Mouse (Mus musculus) Muller cell, postnatal 12 days (primary cell): ENCODE measurements around the gene Lrg1.
"Not testable (repeated sequence)": the region's sequence is repeated elsewhere in the genome, so short reads cannot be mapped to it uniquely, and the experiment has no call there.

ENCODE experiments used
- DNase-seq: peaks from one replicate; pipeline ENCODE4 v3.0.0-alpha.2; 2015; ENCODE audit errors: inconsistent ontology term

Lrg1 gene

DNA sequence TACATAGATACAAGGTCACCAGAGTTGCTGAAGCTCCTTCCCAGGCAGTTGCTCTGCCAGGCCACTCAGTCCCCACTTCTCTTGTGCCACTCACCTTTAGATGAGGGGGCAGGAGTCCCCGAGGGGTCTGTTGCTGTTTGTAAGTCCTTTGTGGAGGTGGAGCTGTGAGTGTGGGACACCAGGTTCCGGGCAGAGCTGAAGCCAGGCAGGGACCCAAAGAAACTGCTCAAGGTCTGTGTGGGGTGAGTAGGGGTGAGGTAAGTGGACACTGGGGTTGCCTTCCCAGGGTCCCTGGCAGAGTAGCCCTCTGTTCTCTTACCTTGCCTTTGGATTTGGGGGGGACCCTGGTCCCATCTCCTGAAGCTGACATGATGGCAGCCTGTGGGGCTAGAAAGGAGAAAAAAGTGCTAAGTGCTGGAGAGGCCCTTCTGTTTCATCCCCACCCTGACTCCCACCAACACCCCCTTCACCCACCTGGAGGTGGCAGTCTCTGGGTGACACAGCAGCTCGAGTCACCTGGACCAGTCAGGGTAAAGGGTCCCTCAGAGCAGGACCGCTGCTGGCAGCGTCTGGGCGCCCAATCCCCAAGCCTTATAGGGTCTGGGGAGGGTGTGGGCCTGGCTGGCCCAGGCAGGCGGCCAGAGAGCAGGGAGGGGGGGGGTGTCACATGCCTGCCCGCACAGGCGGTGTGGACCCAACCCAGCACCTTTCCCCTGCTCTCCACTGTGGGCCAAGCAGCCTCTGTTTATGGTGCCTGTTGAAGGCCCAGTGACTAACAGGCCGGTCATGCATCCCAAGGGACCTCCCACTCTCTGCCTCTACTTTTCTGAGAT, 12.4 kb downstream of the Lrg1 start, which contains the start of gene Plin4:
Gene Plin4, minus strand, starts transcription at position 585 of the 833 bp plus-strand sequence.
- peak; percentile 54 for DNase-seq

GRCm38 (mm10) chr17:56108334-56109044, 13.3 kb downstream of the Lrg1 start:
- DNase-seq: peak; percentile 55

DNA sequence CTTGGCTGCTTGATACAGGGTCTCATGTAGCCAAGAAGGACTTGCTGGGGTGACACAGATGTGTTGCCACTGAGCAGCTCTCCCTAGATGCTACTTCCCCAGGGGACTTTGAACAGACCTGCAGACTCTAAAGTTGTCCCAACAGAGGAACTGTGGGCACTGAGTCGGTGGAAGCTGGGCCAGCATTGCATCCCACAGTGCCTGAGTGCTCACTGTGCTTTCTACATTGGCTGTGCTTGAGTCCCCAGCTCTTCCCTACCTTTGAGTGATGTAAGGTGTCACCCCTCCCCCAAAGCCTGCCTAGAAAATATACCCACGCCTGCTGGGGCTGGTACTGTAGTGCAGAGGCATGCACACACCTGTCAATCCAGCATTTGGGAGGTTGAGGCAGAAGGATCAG, 14.1 kb downstream of the Lrg1 start:
- DNase-seq: no peak

DNA sequence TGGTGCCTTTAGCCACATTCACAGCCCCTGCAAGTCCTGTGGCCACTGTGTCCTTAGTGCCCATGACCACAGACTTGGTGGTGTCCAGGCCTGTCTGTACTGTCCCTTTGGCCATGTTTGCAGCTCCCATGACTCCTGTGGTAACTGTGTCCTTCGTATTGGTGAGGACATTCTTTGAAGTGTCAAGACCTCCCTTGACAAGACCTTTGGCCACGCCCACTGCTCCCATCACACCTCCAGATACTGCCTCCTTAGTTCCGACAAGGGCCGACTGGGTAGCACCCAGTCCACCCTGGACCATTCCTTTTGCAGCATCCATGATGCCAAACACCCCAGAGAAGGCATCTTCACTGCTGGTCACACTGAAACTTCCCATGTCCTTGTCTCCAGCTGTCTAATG, 14.8 kb downstream of the Lrg1 start:
- no peak for DNase-seq

GRCm38 (mm10) chr17:56106436-56106835, 15.4 kb downstream of the Lrg1 start:
- not testable (repeated sequence) for DNase-seq

- not testable (repeated sequence) for DNase-seq
These were observed 17.0 kb downstream of the Lrg1 start for GRCm38 (mm10) chr17:56104821-56105220.

GRCm38 (mm10) chr17:56103465-56104285, 18.1 kb downstream of the Lrg1 start:
- DNase-seq: no peak

GRCm38 (mm10) chr17:56102927-56103326, 18.9 kb downstream of the Lrg1 start:
- no peak for DNase-seq

- DNase-seq: no peak
These were observed 19.6 kb downstream of the Lrg1 start for GRCm38 (mm10) chr17:56102158-56102557.

- no peak for DNase-seq
These were observed 21.0 kb downstream of the Lrg1 start for GRCm38 (mm10) chr17:56100811-56101210.

GRCm38 (mm10) chr17:56098711-56099572, 22.9 kb downstream of the Lrg1 start:
- no peak for DNase-seq

GRCm38 (mm10) chr17:56098180-56098579, 23.6 kb downstream of the Lrg1 start:
- DNase-seq: no peak

- no peak for DNase-seq
These were observed 24.9 kb downstream of the Lrg1 start for GRCm38 (mm10) chr17:56096883-56097282.

- DNase-seq: peak; percentile 79
These were observed 29.0 kb downstream of the Lrg1 start for GRCm38 (mm10) chr17:56092794-56093193.

GRCm38 (mm10) chr17:56092312-56092711, 29.5 kb downstream of the Lrg1 start:
- DNase-seq: no peak

DNA sequence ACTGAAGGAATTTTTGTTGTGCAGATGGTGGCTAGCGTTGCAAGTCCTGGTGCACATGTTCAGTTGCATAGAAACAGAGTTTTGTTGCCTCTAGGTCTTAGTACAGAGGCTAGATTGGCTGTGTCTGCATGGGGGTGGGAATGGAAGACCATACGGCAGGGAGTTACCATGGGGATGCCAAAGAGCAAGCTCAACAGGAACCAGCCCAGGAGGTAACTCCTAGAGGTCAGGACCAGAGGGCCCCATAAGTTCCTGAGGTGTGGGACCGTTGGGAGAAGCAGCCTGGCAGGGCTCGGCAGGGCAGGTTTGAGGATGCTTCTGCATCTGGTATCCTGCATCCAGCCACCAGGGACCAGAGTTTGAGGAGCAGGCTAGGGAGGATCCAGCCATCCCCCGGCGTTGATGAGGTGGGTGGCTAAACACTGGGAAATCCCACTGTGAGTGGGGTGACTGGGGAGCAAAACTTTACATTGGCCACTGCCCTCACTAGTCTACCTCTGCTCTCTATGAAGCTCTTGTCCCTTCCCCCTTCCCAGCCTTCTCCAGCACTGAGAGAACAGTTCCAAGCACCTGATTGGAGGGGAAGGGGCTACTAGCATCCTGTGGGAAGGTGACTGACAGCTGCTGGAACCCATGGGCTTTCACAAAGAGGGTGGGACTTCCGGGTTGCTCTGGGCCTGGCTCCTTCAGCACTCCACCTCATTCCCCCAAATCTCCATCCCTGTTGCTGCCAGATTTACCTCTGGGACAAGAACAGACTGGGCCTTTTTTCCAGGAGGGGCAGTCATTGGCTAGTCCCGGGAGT, 40.8 kb downstream of the Lrg1 start:
- peak; percentile 84 for DNase-seq

DNA sequence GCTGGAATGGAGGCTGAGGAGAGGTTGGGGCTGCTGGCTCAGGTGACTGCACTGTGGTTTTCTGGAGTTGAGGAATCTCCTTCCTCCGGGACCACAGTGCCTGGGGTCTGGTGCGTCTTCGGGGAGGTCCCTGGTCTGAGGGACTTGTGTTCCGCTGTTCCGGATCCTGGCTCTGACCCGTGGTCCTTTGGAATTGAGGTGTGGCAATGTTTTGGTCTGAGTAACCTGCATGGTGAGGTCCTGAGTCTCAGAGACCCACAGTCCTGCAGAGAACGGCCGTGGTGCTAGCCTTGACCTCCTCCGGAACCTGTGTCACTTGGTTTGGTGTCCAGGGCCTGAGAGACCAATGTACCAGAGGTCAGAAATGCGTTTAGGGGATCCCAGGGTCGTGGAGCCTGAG, 41.9 kb downstream of the Lrg1 start:
- DNase-seq: peak; percentile 15

GRCm38 (mm10) chr17:56078880-56079795, 42.7 kb downstream of the Lrg1 start, which contains the start of gene Hdgfl2:
Gene Hdgfl2 (plus strand): TSS chr17:56079634.
- peak; percentile 100 for DNase-seq

DNA sequence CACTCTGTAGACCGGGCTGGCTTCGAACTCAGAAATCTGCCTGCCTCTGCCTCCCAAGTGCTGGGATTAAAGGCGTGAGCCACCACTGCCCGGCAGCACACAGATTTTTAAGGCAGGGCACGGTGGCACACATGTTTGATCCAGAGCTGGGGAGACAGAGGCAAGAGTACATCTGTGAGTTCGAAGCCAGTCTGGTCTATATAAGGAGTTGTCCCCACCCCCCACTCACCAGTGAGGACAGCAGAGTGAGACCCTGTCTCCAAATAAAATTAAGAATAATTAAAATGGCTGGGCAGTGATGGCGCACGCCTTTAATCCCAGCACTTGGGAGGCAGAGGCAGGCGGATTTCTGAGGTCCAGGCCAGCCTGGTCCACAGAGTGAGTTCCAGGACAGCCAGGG, 43.4 kb downstream of the Lrg1 start:
- DNase-seq: not testable (repeated sequence)
